Mouse (Mus musculus) splenic B cell, adult 2 months (primary cell): Measurements from ENCODE around the gene Tspan18.

Source experiments
- DNase-seq: peaks from one replicate; pipeline ENCODE4 v3.0.0-alpha.2; 2011; ENCODE audit warnings: low read depth, low spot score
- H3K27me3 ChIP-seq: 2 replicates; pipeline ENCODE4 v1.6.1; 2012; ENCODE audit warnings: mild to moderate bottlenecking, low read length, moderate library complexity, mixed read lengths; ENCODE audit not compliant: control insufficient read depth, poor library complexity, insufficient read depth, severe bottlenecking
- H3K36me3 ChIP-seq: 2 replicates; pipeline ENCODE4 v1.6.1; 2012; ENCODE audit warnings: mild to moderate bottlenecking, low read length, moderate library complexity, mixed read lengths; ENCODE audit not compliant: control insufficient read depth, poor library complexity, insufficient read depth, severe bottlenecking

The Tspan18 gene

GRCm38 (mm10) chr2:93174159-93174558, 160.1 kb downstream of the Tspan18 start:
- DNase-seq: no peak
- no peaks in the 10 kb centered on the region for H3K27me3 ChIP-seq
- no peaks in the 10 kb centered on the region for H3K36me3 ChIP-seq

GRCm38 (mm10) chr2:93172460-93172859, 161.8 kb downstream of the Tspan18 start:
- Histone ChIP-seq H3K36me3 (no peaks in the 10 kb centered on the region), H3K27me3 (no peaks in the 10 kb centered on the region)
- DNase-seq: no peak

- no peak for DNase-seq
- H3K27me3 ChIP-seq: no peaks in the 10 kb centered on the region
- no peaks in the 10 kb centered on the region for H3K36me3 ChIP-seq
Observed at GRCm38 (mm10) chr2:93171929-93172328, 162.4 kb downstream of the Tspan18 start.

- no peaks in the 10 kb centered on the region for H3K27me3 ChIP-seq
- no peaks in the 10 kb centered on the region for H3K36me3 ChIP-seq
- no peak for DNase-seq
Observed at GRCm38 (mm10) chr2:93170845-93171200, 163.5 kb downstream of the Tspan18 start.

- Histone ChIP-seq H3K27me3 (no peaks in the 10 kb centered on the region), H3K36me3 (no peaks in the 10 kb centered on the region)
- DNase-seq: no peak
Observed at GRCm38 (mm10) chr2:93170156-93170844, 164.0 kb downstream of the Tspan18 start.

GRCm38 (mm10) chr2:93166734-93167406, 167.4 kb downstream of the Tspan18 start:
- peak; percentile 83 for DNase-seq
- H3K36me3 ChIP-seq: no peaks in the 10 kb centered on the region
- H3K27me3 ChIP-seq: no peaks in the 10 kb centered on the region

- Histone ChIP-seq H3K27me3 (no peaks in the 10 kb centered on the region), H3K36me3 (no peaks in the 10 kb centered on the region)
- peak; percentile 48 for DNase-seq
Observed at GRCm38 (mm10) chr2:93166295-93166694, 168.0 kb downstream of the Tspan18 start.

GRCm38 (mm10) chr2:93163750-93164335, 170.5 kb downstream of the Tspan18 start:
- H3K36me3 ChIP-seq: no peaks in the 10 kb centered on the region
- no peak for DNase-seq
- H3K27me3 ChIP-seq: no peaks in the 10 kb centered on the region

GRCm38 (mm10) chr2:93163317-93163716, 171.0 kb downstream of the Tspan18 start:
- H3K36me3 ChIP-seq: no peaks in the 10 kb centered on the region
- H3K27me3 ChIP-seq: no peaks in the 10 kb centered on the region
- DNase-seq: peak; percentile 68

- no peaks in the 10 kb centered on the region for H3K36me3 ChIP-seq
- H3K27me3 ChIP-seq: no peaks in the 10 kb centered on the region
- peak; percentile 83 for DNase-seq
Observed at GRCm38 (mm10) chr2:93162791-93163190, 171.5 kb downstream of the Tspan18 start.

GRCm38 (mm10) chr2:93161914-93162664, 172.2 kb downstream of the Tspan18 start:
- no peaks in the 10 kb centered on the region for H3K27me3 ChIP-seq
- peak; percentile 65 for DNase-seq
- no peaks in the 10 kb centered on the region for H3K36me3 ChIP-seq

GRCm38 (mm10) chr2:93160467-93161035, 173.8 kb downstream of the Tspan18 start:
- no peaks in the 10 kb centered on the region for H3K36me3 ChIP-seq
- H3K27me3 ChIP-seq: no peaks in the 10 kb centered on the region
- DNase-seq: no peak

- peak; percentile 40 for DNase-seq
- Histone ChIP-seq H3K36me3 (no peaks in the 10 kb centered on the region), H3K27me3 (no peaks in the 10 kb centered on the region)
Observed at GRCm38 (mm10) chr2:93154486-93155032, 179.7 kb downstream of the Tspan18 start.

GRCm38 (mm10) chr2:93153833-93154232, 180.5 kb downstream of the Tspan18 start:
- no peak for DNase-seq
- H3K27me3 ChIP-seq: no peaks in the 10 kb centered on the region
- no peaks in the 10 kb centered on the region for H3K36me3 ChIP-seq
